Comparison of ENCODE assay signal across 8 mouse cellular contexts in genomic region chr15:102517976-102518858, GRCm38 (mm10). TPM values are rescaled to one million over a fixed set of nuclear protein-coding genes. Genes with fewer than 3 reads are reported as not detected.
DNase-seq lines count a peak whose midpoint lies in the region; ATAC-seq and TF ChIP-seq lines count a peak whose summit lies in the region.

Gene Tarbp2 (plus strand): TSS chr15:102518192.

- TF ChIP-seq POLR2A in heart, adult 2 months (IDR thresholded peaks at IDR 0.05; ENCODE audit: insufficient read depth, low read depth, low read length), result peak; percentile 67; the same call in 1 of the 2 replicates

- H3K9ac ChIP-seq in embryonic facial prominence, embryonic 14.5 days (ENCODE audit: low read depth, low read length), result peak within 1 kb of the TSS; percentile 81
- peak within 1 kb of the TSS; percentile 98 for H3K9ac ChIP-seq in heart, adult 2 months (ENCODE audit: low read depth, low read length)
- peak within 1 kb of the TSS; percentile 81 for H3K9ac ChIP-seq in limb, embryonic 13.5 days
- H3K9ac ChIP-seq in midbrain, embryonic 16.5 days (ENCODE audit: low read depth, low read length), result peak within 1 kb of the TSS; percentile 90

- peak within 1 kb of the TSS; percentile 98 for H3K27ac ChIP-seq in embryonic facial prominence, embryonic 14.5 days (replicated peaks; ENCODE audit: low read depth, low read length)
- H3K27ac ChIP-seq in heart, adult 2 months, result peak within 1 kb of the TSS; percentile 99
- H3K27ac ChIP-seq in limb, embryonic 13.5 days, result peak within 1 kb of the TSS; percentile 99
- H3K27ac ChIP-seq in midbrain, embryonic 16.5 days (ENCODE audit: low read length), result peak within 1 kb of the TSS; percentile 100

- DNase-seq in 3T3-L1 (ENCODE audit: low read depth, low spot score), result peak; percentile 100
- peak; percentile 97 to 99 for DNase-seq in adrenal gland, postnatal 4 days (ENCODE audit: low spot score in 2 of 2)
- peak; percentile 100 for DNase-seq in embryonic facial prominence, embryonic 14.5 days (ENCODE audit: low spot score)
- peak; percentile 98 to 100 for DNase-seq in heart, adult 2 months
- peak; percentile 100 for DNase-seq in kidney, adult 8-10 months
- peak; percentile 98 to 99 for DNase-seq in spleen, postnatal 10 days (ENCODE audit: low spot score in 2 of 2)

- H3K79me2 ChIP-seq in heart, adult 2 months (replicated peaks; ENCODE audit: control insufficient read depth, insufficient read depth, low read length), result no peaks in the 10 kb centered on the region

- H3K9me3 ChIP-seq in embryonic facial prominence, embryonic 14.5 days (ENCODE audit: control insufficient read depth, low read length), result no peaks in the 10 kb centered on the region
- H3K9me3 ChIP-seq in limb, embryonic 13.5 days, result no peaks in the 10 kb centered on the region
- H3K9me3 ChIP-seq in midbrain, embryonic 16.5 days (replicated peaks; ENCODE audit: control insufficient read depth, low read length, poor library complexity, severe bottlenecking), result no peaks in the 10 kb centered on the region

- WGBS in embryonic facial prominence, embryonic 14.5 days, result under 1% methylated on average over 38 of the region's 60 CpGs
- WGBS in heart, adult 2 months, result under 1% methylated on average over 60 of the region's 60 CpGs
- WGBS in limb, embryonic 13.5 days, result under 1% methylated on average over 59 of the region's 60 CpGs
- WGBS in midbrain, embryonic 16.5 days, result under 1% methylated on average over 60 of the region's 60 CpGs

- TF ChIP-seq CTCF in heart, adult 2 months (IDR thresholded peaks at IDR 0.05), result no peak

- peaks cover 25% of the 10 kb centered on the region for H3K36me3 ChIP-seq in embryonic facial prominence, embryonic 14.5 days (ENCODE audit: control insufficient read depth, insufficient read depth, low read length)
- no peaks in the 10 kb centered on the region for H3K36me3 ChIP-seq in heart, adult 2 months (ENCODE audit: control insufficient read depth, insufficient read depth, low read length)
- H3K36me3 ChIP-seq in limb, embryonic 13.5 days, result peaks cover 28% of the 10 kb centered on the region
- H3K36me3 ChIP-seq in midbrain, embryonic 16.5 days (ENCODE audit: control insufficient read depth, insufficient read depth, low read length), result peaks cover 9% of the 10 kb centered on the region

- H3K4me1 ChIP-seq in embryonic facial prominence, embryonic 14.5 days (ENCODE audit: control insufficient read depth, insufficient read depth, low read length), result peaks cover 18% of the 10 kb centered on the region
- H3K4me1 ChIP-seq in heart, adult 2 months (ENCODE audit: control insufficient read depth, insufficient read depth, low read length), result peaks cover 2% of the 10 kb centered on the region; the same call in 1 of the 2 replicates
- peaks cover 39% of the 10 kb centered on the region for H3K4me1 ChIP-seq in limb, embryonic 13.5 days
- H3K4me1 ChIP-seq in midbrain, embryonic 16.5 days (ENCODE audit: control insufficient read depth, insufficient read depth, low read length), result peaks cover 33% of the 10 kb centered on the region

- ATAC-seq in embryonic facial prominence, embryonic 14.5 days (ENCODE audit: low read depth), result peak; percentile 93
- peak; percentile 92 for ATAC-seq in limb, embryonic 13.5 days (ENCODE audit: low FRiP score, low read depth)
- ATAC-seq in midbrain, embryonic 16.5 days, result peak; percentile 91

- no peaks in the 10 kb centered on the region for H3K27me3 ChIP-seq in embryonic facial prominence, embryonic 14.5 days (replicated peaks; ENCODE audit: control insufficient read depth, insufficient read depth, low read length)
- H3K27me3 ChIP-seq in heart, adult 2 months (ENCODE audit: control insufficient read depth, insufficient read depth, low read length), result no peaks in the 10 kb centered on the region
- no peaks in the 10 kb centered on the region for H3K27me3 ChIP-seq in limb, embryonic 13.5 days
- no peaks in the 10 kb centered on the region for H3K27me3 ChIP-seq in midbrain, embryonic 16.5 days (ENCODE audit: control insufficient read depth, insufficient read depth, low read depth, low read length)

- intact Hi-C loops in heart, adult 2 months (cut with DNase I), result loop anchor here (2.0 to 5.0 kb wide), 2 partner anchors 47 to 111 kb away; partner anchors contain the start of genes Pcbp2 and Sp1

- peak within 1 kb of the TSS; percentile 67 for H3K4me2 ChIP-seq in embryonic facial prominence, embryonic 14.5 days (ENCODE audit: low read depth, low read length)
- H3K4me2 ChIP-seq in limb, embryonic 13.5 days (replicated peaks), result peak within 1 kb of the TSS; percentile 88
- peak within 1 kb of the TSS; percentile 91 for H3K4me2 ChIP-seq in midbrain, embryonic 16.5 days (ENCODE audit: low read length)

- 0 out of 2 replicates have a peak, but pooled peaks have one; percentile 14 for TF ChIP-seq EP300 in heart, adult 2 months (IDR thresholded peaks at IDR 0.05; ENCODE audit: insufficient read depth, low read depth, low read length)

- H3K4me3 ChIP-seq in embryonic facial prominence, embryonic 14.5 days (ENCODE audit: low read depth, low read length), result peak within 1 kb of the TSS; percentile 68
- peak within 1 kb of the TSS; percentile 87 for H3K4me3 ChIP-seq in heart, adult 2 months
- H3K4me3 ChIP-seq in limb, embryonic 13.5 days, result peak within 1 kb of the TSS; percentile 67
- H3K4me3 ChIP-seq in midbrain, embryonic 16.5 days (ENCODE audit: low read depth, low read length), result peak within 1 kb of the TSS; percentile 72

RNA-seq across cellular contexts. Expression of gene Tarbp2, which starts in this region (rescaled TPM):
- 10 to 100 TPM; 52.8 to 53.2 TPM for total RNA-seq in adrenal gland, postnatal 4 days (2021)
- polyA plus RNA-seq in embryonic facial prominence, embryonic 14.5 days (2014; fragmentation: Nextera tagmentation; extraction: Ambion mirVana), result 68.5 and 79.0 TPM in 2 replicates
- total RNA-seq in heart, adult 2 months (2021), result 10 to 100 TPM; 37.4 to 43.6 TPM
- 79.2 and 85.0 TPM in 2 replicates for polyA plus RNA-seq in heart, adult 2 months (2012; rRNA removed)
- 101 and 107 TPM in 2 replicates for polyA plus RNA-seq in limb, embryonic 13.5 days (2015; fragmentation: Nextera tagmentation; extraction: Ambion mirVana)
- 94.1 and 105 TPM in 2 replicates for polyA plus RNA-seq in midbrain, embryonic 16.5 days (2015; fragmentation: Nextera tagmentation; extraction: Ambion mirVana)

Comparison
In these comparisons a context has a peak if more than half of its experiments do, and no peak if none do; other contexts are left out.
1. Peak in every context shown above with its lines: DNase-seq, ATAC-seq, H3K4me3 ChIP-seq and H3K27ac ChIP-seq.